Mouse (Mus musculus): Measurements from ENCODE around the gene Gbf1. TPM values are rescaled to one million over a fixed set of nuclear protein-coding genes. Genes with fewer than 3 reads are reported as not detected.
A peak's percentile ranks its signal among the peaks of the same experiment; 100 is the strongest.

Gbf1 gene
- polyA plus RNA-seq, 1 experiment from 2014 or later, result 50.0 TPM

DNA sequence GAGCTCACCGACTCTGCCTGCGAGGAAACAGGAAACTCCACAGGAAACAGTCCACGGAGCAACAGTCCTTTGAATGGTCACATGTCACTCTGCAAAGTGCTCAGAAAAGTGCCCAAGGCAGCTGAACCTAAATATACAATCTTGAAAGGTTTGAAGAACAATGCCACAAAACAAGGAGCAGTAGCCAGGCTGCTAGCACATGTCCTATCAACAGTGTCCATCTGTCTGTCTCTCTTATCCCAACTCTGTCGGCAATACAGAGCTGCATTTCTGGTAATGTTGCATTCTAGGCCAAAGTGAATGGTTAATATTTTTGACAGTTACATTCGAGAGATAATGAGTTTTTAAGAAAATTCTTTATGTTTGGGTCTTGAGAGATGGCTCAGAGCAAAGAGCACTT lies 90.1 kb downstream of the Gbf1 start:
- Histone ChIP-seq H3K27me3 (ENCODE audit: insufficient read depth, poor library complexity, severe bottlenecking) (no peaks in the 10 kb centered on the region), H3K36me3 (peaks cover 11% of the 10 kb centered on the region), H3K4me3 (no peak overlapping the region), H3K4me1 (peaks cover 14% of the 10 kb centered on the region; the same call in 1 of the 2 replicates), H3K27ac (no peak overlapping the region), H3K9me3 (no peaks in the 10 kb centered on the region)
- no peak for DNase-seq (ENCODE audit: low spot score)
- 61% methylated on average over 5 of the region's 5 CpGs for WGBS

DNA sequence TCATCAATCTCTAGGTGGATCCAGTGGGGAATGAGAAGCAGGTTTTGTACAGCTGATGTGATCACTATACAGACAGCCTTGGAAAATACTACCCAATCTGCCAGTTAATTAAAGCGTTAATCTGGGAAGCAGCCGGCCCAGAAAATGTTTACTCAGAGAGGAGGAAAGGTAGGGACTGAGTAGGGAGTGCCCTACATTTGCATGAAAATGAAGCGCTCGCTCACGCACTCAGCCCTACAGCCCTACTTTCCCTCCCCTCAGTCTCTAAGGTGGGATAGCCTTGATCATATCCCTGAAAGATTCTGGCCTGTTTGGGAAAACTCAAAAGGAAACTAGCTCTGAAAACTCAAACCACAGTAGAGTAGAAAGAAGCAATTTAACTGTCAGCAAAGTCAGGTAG lies 92.3 kb downstream of the Gbf1 start:
- WGBS, result 48% methylated on average over 5 of the region's 5 CpGs
- no peaks in the 10 kb centered on the region for H3K9me3 ChIP-seq
- H3K27ac ChIP-seq, result no peak overlapping the region
- H3K27me3 ChIP-seq (ENCODE audit: insufficient read depth, poor library complexity, severe bottlenecking), result no peaks in the 10 kb centered on the region
- H3K4me1 ChIP-seq, result peaks cover 5% of the 10 kb centered on the region; the same call in 1 of the 2 replicates
- H3K36me3 ChIP-seq, result peaks cover 11% of the 10 kb centered on the region
- DNase-seq (ENCODE audit: low spot score), result no peak
- no peak overlapping the region for H3K4me3 ChIP-seq

DNA sequence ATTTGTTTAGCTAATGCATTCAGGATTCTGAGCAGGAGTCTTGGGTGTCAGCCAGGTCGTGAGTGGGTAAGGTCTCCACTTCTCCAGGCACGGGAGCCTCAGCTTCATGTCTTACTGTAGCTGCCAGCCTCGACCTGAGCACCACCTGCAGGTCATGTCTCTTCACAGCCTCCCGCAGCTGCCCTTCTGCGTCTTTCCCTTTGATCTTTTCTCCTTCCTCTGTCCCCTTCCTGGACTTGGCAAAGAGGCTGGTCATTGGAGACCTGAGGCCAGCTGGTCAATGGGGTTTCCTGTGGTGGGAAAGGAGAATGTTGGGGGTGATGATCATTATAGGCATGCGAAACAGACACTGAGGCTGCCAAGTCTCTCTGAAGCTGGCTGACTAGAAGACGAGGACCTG lies 96.7 kb downstream of the Gbf1 start:
- DNase-seq (ENCODE audit: low spot score), result no peak
- H3K36me3 ChIP-seq, result peaks cover 19% of the 10 kb centered on the region
- H3K9me3 ChIP-seq, result no peaks in the 10 kb centered on the region
- no peak overlapping the region for H3K4me3 ChIP-seq
- 39% methylated on average over 7 of the region's 7 CpGs for WGBS
- no peaks in the 10 kb centered on the region for H3K27me3 ChIP-seq (ENCODE audit: insufficient read depth, poor library complexity, severe bottlenecking)
- no peak overlapping the region for H3K27ac ChIP-seq
- no peaks in the 10 kb centered on the region for H3K4me1 ChIP-seq

DNA sequence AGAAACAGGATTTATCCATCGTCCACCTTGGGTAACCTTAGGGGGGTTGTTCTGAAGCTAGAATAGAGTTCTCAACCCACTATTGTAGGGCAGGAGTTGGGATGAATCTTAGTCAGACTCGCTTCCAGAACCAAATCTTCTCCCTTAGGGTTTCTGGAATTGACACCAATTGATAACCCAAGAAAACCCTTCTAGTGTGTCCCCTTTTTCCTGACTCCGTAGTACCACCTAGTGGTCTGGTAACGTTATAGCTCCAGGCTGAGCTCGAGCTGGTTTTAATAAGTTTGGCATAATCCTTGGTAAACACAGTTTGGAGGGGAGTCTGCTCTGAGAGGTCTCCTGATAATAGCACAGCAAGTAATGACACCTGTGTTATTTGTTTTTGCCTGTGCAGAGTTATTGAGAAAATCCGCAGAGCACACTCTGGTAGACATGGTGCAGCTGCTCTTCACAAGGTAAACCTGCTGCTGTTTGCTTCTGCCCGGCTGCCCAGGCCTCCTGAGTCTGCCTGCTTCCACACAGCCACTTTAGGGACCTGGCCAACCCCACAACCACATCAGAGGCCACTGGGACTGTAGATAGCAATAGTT lies 101.9 kb downstream of the Gbf1 start:
- H3K4me1 ChIP-seq, result no peaks in the 10 kb centered on the region
- H3K27ac ChIP-seq, result no peak overlapping the region
- no peak overlapping the region for H3K4me3 ChIP-seq
- H3K27me3 ChIP-seq (ENCODE audit: insufficient read depth, poor library complexity, severe bottlenecking), result no peaks in the 10 kb centered on the region
- peaks cover 49% of the 10 kb centered on the region for H3K36me3 ChIP-seq
- no peak for DNase-seq (ENCODE audit: low spot score)
- WGBS, result 44% methylated on average over 7 of the region's 7 CpGs
- no peaks in the 10 kb centered on the region for H3K9me3 ChIP-seq

DNA sequence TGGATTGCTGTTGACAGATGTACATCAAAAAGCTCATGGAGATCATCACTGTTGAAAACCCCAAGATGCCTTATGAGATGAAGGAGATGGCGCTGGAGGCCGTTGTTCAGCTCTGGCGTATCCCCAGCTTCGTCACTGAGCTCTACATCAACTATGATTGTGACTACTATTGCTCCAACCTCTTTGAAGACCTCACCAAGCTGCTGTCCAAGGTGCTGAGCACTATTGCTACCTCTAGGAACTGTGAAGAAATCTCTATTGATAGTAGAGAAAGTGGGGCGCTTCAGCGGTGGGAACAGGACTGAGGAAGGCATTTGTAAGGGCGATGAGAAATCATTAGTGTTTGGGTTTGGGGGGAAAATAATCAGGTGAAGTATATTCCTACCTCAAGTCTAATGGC lies 112.5 kb downstream of the Gbf1 start:
- DNase-seq (ENCODE audit: low spot score), result no peak
- H3K9me3 ChIP-seq, result no peaks in the 10 kb centered on the region
- H3K36me3 ChIP-seq, result peaks cover 100% of the 10 kb centered on the region
- H3K4me3 ChIP-seq, result no peak overlapping the region
- H3K27ac ChIP-seq, result no peak overlapping the region
- no peaks in the 10 kb centered on the region for H3K27me3 ChIP-seq (ENCODE audit: insufficient read depth, poor library complexity, severe bottlenecking)
- no peaks in the 10 kb centered on the region for H3K4me1 ChIP-seq
- WGBS, result 87% methylated on average over 7 of the region's 7 CpGs

DNA sequence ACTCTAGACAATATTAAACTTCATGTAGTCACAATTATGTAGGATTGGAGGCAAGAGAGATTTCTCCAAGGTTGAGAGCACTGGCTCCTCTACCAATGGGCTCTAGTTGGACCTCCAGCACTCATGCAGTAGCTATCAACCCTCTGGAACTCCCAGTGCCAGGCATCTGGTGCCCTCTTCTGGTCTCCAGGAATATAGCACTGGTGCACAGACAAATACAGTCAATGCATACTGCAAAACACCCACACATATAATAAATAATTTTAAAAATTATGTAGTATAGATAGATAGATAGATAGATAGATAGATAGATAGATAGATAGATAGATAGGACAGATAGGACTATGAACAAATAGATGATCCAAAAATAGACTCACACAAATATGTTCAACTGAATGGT lies 123.0 kb downstream of the Gbf1 start:
- H3K36me3 ChIP-seq, result peaks cover 81% of the 10 kb centered on the region
- no peak for DNase-seq (ENCODE audit: low spot score)
- no peaks in the 10 kb centered on the region for H3K4me1 ChIP-seq
- no peak overlapping the region for H3K27ac ChIP-seq
- no peak overlapping the region for H3K4me3 ChIP-seq
- H3K27me3 ChIP-seq (ENCODE audit: insufficient read depth, poor library complexity, severe bottlenecking), result no peaks in the 10 kb centered on the region
- H3K9me3 ChIP-seq, result no peaks in the 10 kb centered on the region

DNA sequence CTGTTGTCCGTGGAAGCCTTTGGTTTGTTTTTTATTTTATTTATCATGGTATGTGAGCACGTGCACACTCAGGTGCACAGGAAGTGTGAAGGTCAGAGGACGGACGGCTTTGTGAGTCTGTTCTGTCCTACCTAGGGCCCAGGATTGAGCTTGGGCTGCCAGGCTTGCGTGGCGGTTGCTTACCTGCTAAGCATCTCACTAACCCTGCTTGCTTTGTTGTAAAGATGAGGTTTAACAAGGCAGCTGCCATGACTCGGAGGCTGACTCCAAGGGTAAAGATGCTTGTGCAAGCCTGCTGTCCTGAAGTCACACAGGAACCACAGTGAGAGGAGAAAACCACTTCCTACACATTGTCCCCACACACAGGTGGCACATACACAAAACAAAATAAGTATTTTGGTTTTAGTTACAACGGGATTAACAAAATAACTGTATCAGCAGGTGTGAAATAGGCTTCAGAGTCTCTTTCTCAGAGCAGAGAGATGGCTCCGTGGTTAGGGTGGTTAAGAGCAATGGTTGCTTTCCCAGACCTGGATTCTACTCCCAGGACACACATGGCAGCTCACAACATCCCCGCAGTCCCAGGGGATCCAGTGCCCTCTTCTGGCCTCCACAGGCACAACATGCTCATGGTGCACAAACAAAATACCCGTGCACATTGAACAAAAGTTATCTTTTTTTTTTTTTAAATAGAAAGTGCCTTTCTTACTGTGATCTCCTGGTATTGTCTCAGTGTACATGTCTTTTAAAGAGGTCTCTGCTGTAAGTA lies 130.0 kb downstream of the Gbf1 start:
- 94% methylated on average over 11 of the region's 11 CpGs for WGBS
- H3K27me3 ChIP-seq (ENCODE audit: insufficient read depth, poor library complexity, severe bottlenecking), result no peaks in the 10 kb centered on the region
- H3K4me1 ChIP-seq, result no peaks in the 10 kb centered on the region
- H3K27ac ChIP-seq, result no peak overlapping the region
- no peaks in the 10 kb centered on the region for H3K9me3 ChIP-seq
- peaks cover 89% of the 10 kb centered on the region for H3K36me3 ChIP-seq
- DNase-seq (ENCODE audit: low spot score), result no peak
- H3K4me3 ChIP-seq, result no peak overlapping the region

DNA sequence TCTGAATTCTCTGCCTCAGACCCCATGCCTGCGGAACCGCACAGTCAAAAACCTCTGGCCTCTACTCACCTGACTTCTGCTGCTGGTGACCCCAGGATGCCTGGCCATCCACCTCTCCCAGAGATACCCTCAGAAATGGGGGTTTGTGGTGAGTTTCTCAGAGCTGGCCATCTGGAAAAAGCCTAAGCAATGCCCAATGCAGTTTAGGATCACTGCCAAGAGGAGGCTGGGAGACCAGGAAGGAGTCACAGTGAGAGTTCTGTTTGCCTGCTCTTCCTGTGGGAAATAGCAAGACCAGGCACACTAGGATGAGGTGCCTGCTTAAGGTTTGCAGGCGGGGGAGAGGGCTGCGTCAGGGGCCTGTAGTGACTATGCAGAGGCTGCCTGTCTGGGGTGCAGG lies 132.4 kb downstream of the Gbf1 start:
- peaks cover 80% of the 10 kb centered on the region for H3K36me3 ChIP-seq

DNA sequence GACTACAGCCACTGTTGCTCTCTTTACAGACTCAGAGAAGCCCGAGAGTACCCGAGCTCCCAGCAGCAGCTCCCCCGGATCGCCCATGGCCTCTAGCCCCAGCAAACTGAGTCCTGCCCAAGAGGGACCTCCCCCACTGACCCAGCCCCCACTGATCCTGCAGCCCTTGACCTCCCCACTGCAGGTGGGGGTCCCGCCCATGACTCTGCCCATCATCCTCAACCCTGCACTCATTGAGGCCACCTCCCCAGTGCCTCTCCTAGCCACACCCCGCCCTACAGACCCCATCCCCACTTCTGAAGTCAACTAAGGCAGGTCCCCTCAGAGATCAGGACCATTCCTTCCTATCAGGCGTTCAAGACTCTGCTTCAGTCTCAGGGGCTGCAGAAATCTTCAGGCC lies 133.3 kb downstream of the Gbf1 start:
- Histone ChIP-seq H3K9me3 (no peaks in the 10 kb centered on the region), H3K4me3 (no peak overlapping the region), H3K4me1 (no peaks in the 10 kb centered on the region), H3K27ac (no peak overlapping the region), H3K36me3 (peaks cover 71% of the 10 kb centered on the region), H3K27me3 (ENCODE audit: insufficient read depth, poor library complexity, severe bottlenecking) (no peaks in the 10 kb centered on the region)
- 79% methylated on average over 7 of the region's 7 CpGs for WGBS
- peak; percentile 72 for DNase-seq (ENCODE audit: low spot score)

More for the DNA sequence above, 132.4 kb downstream of the Gbf1 start:
- Histone ChIP-seq H3K4me3 (no peak overlapping the region), H3K4me1 (no peaks in the 10 kb centered on the region), H3K27me3 (ENCODE audit: insufficient read depth, poor library complexity, severe bottlenecking) (no peaks in the 10 kb centered on the region), H3K27ac (no peak overlapping the region), H3K9me3 (no peaks in the 10 kb centered on the region)
- peak; percentile 55 for DNase-seq (ENCODE audit: low spot score)
- WGBS, result 85% methylated on average over 4 of the region's 4 CpGs

DNA sequence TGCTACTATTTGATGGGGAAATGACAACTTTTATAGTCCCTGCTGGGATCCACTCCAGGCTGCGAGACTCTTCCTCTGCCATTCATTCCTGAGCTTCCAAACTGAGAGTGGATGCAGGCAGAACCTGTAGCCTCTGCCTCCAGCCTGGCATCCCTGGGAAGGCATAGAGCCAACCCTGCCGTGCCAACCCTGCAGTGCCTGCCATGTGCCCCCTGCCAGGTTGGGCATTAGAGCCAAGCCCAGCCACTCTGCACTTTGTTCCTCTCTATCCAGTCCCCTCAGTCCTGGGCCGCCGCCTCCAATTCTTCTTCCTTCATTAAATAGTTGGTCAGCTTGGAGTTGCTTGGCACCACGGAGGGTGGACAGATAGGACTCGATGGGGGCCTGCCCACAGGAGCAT lies 133.7 kb downstream of the Gbf1 start:
- WGBS, result 84% methylated on average over 6 of the region's 6 CpGs
- Histone ChIP-seq H3K27me3 (ENCODE audit: insufficient read depth, poor library complexity, severe bottlenecking) (no peaks in the 10 kb centered on the region), H3K4me3 (no peak overlapping the region), H3K27ac (no peak overlapping the region), H3K9me3 (no peaks in the 10 kb centered on the region), H3K4me1 (no peaks in the 10 kb centered on the region), H3K36me3 (peaks cover 67% of the 10 kb centered on the region)
- no peak for DNase-seq (ENCODE audit: low spot score)

DNA sequence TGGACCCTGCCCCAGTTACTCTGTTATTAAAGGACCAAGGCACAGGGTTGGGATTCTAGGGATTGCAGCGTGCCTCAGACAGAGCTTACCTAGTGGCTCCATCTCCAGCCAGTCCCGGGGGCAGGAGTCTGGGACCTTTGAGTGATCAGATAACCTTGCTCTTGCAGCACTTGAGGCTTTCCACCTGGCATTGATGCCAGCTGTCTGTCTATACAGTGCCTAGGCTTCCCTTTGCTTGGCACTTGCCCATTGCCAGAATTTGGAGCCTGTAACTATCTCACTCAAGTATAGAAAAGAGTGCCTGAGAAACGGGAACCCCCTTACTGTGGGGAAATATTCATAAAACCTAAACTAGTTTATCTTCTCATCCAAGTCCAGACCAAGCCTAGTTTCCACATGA lies 134.6 kb downstream of the Gbf1 start:
- Histone ChIP-seq H3K4me1 (no peaks in the 10 kb centered on the region), H3K4me3 (no peak overlapping the region), H3K27ac (no peak overlapping the region), H3K9me3 (no peaks in the 10 kb centered on the region), H3K36me3 (peaks cover 59% of the 10 kb centered on the region), H3K27me3 (ENCODE audit: insufficient read depth, poor library complexity, severe bottlenecking) (no peaks in the 10 kb centered on the region)
- WGBS, result 80% methylated on average over 3 of the region's 3 CpGs
- peak; percentile 71 for DNase-seq (ENCODE audit: low spot score)

DNA sequence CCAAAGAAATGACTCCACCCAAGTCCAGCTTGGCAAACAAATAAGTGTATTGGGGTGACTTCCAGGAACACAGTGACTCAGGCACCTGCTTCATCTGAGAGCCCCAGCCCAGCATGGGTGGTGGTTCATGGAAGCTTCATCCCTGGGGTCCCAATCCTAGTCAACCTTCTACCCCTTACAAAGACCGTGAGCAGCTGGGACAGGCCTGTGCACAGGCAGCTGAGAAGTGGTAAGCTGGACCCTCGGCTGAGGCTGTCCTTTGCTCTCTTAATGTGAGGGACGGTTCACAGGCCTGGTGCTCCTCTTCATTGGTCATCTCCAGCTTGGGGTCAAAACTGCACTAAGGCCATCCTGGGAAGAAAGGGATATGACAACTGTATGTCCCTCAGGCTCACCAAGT lies 135.3 kb downstream of the Gbf1 start:
- DNase-seq (ENCODE audit: low spot score), result peak; percentile 68
- 86% methylated on average over 3 of the region's 3 CpGs for WGBS
- Histone ChIP-seq H3K9me3 (no peaks in the 10 kb centered on the region), H3K27ac (no peak overlapping the region), H3K36me3 (peaks cover 52% of the 10 kb centered on the region), H3K4me1 (no peaks in the 10 kb centered on the region), H3K4me3 (no peak overlapping the region), H3K27me3 (ENCODE audit: insufficient read depth, poor library complexity, severe bottlenecking) (no peaks in the 10 kb centered on the region; the same call in 1 of the 2 replicates)

DNA sequence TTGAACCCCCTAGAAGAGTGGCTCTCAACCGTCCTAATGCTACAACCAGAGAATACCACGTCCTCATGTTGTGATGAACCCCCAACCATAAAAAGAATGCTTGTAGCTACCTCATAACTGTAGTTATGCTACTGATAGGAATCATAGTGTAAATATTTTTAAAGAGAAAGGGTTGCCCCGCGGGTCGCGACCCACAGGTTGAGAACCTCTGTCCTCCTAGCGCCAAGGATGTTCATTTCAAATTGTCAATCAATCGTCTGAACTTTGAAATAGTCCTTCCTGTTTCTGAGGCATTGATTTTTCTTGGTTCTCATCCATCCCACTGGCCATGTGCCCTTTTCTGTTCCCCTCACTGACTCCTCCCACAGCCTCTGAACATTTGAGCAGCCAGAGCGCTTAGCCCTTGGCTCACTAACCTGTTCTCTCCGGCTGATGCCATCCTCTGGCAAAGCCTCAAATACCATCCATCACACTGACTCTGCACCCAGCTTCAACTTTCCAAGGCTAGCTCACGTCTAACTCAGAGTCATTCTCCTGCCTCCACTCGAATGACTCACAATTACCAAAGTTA lies 138.3 kb downstream of the Gbf1 start:
- Histone ChIP-seq H3K27ac (no peak overlapping the region), H3K9me3 (no peaks in the 10 kb centered on the region), H3K36me3 (peaks cover 23% of the 10 kb centered on the region), H3K4me3 (no peak overlapping the region), H3K4me1 (no peaks in the 10 kb centered on the region), H3K27me3 (ENCODE audit: insufficient read depth, poor library complexity, severe bottlenecking) (no peaks in the 10 kb centered on the region; the same call in 1 of the 2 replicates)
- DNase-seq (ENCODE audit: low spot score), result no peak
- WGBS, result 59% methylated on average over 12 of the region's 12 CpGs

Data from heart, embryonic 10.5 days (tissue).